Mouse (Mus musculus) adrenal gland, postnatal 36 days (tissue): ENCODE results near the gene Cd200. TPM values are rescaled to one million over a fixed set of nuclear protein-coding genes. Genes with fewer than 3 reads are reported as not detected.
"Not testable (repeated sequence)": the region's sequence is repeated elsewhere in the genome, so short reads cannot be mapped to it uniquely, and the experiment has no call there.

ENCODE experiments used
- DNase-seq, 2 experiments: peaks; one replicate each; pipeline ENCODE4 v3.0.0; 2021; ENCODE audit warnings: mixed read lengths in 1 of 2
- long read RNA-seq, 2 experiments: library from polyadenylated mRNA; stranded (forward); transcript quantifications; one replicate each; pipeline ENCODE4 v2.0.0; 2021; ENCODE audit warnings: borderline sequencing depth in 2 of 2
- total RNA-seq, 2 experiments: library from RNA; stranded (reverse); gene quantifications; 2 replicates each; pipeline ENCODE4 v1.2.3; 2021

Gene Cd200
- 10 to 100 TPM; 54.4 to 84.0 TPM for total RNA-seq
- long read RNA-seq, experiment 1, transcript Cd200-202 (6 exons, 2,347 nt): major isoform, 14 of 42 reads
- long read RNA-seq, experiment 1, transcript Cd200-210 (2 exons, 281 nt): minor isoform, 6 of 42 reads
- long read RNA-seq, experiment 1, partial matches to known transcripts: 9 of 42 reads
- long read RNA-seq, experiment 1, other reads (novel, unspliced or antisense): 12 of 42 reads
- long read RNA-seq, experiment 2, transcript Cd200-210 (2 exons, 281 nt): major isoform, 5 of 16 reads
- long read RNA-seq, experiment 2, partial matches to known transcripts: 1 of 16 reads
- long read RNA-seq, experiment 2, other reads (novel, unspliced or antisense): 6 of 16 reads

GRCm38 (mm10) chr16:45408425-45409063, at the start of gene Cd200:
Gene Cd200 (minus strand): TSS chr16:45409053.
- DNase-seq: peak; percentile 39 to 61

GRCm38 (mm10) chr16:45454762-45455161, 45.9 kb upstream of the Cd200 start:
- DNase-seq: no peak

GRCm38 (mm10) chr16:45437230-45437739, 28.4 kb upstream of the Cd200 start:
- no peak for DNase-seq

GRCm38 (mm10) chr16:45435591-45435990, 26.7 kb upstream of the Cd200 start:
- no peak for DNase-seq

GRCm38 (mm10) chr16:45427651-45428050, 18.8 kb upstream of the Cd200 start:
- DNase-seq: peak in 1 of 2 experiments; percentile 3

GRCm38 (mm10) chr16:45413497-45413896, 4.6 kb upstream of the Cd200 start:
- no peak for DNase-seq

GRCm38 (mm10) chr16:45409064-45409446, 202 bp upstream of the Cd200 start:
- DNase-seq: not testable (repeated sequence)

GRCm38 (mm10) chr16:45407645-45408400, 1.0 kb downstream of the Cd200 start:
- no peak for DNase-seq

- DNase-seq: no peak
Observed at GRCm38 (mm10) chr16:45407091-45407490, 1.8 kb downstream of the Cd200 start.

GRCm38 (mm10) chr16:45402951-45403350, 5.9 kb downstream of the Cd200 start:
- no peak for DNase-seq

GRCm38 (mm10) chr16:45402036-45402435, 6.8 kb downstream of the Cd200 start:
- no peak for DNase-seq

- DNase-seq: no peak
Observed at GRCm38 (mm10) chr16:45399947-45400555, 8.8 kb downstream of the Cd200 start.

- no peak for DNase-seq
Observed at GRCm38 (mm10) chr16:45399411-45399810, 9.4 kb downstream of the Cd200 start.

GRCm38 (mm10) chr16:45397440-45397839, 11.4 kb downstream of the Cd200 start:
- no peak for DNase-seq

GRCm38 (mm10) chr16:45392246-45392645, 16.6 kb downstream of the Cd200 start:
- no peak for DNase-seq

- DNase-seq: no peak
Observed at GRCm38 (mm10) chr16:45391680-45392079, 17.2 kb downstream of the Cd200 start.

GRCm38 (mm10) chr16:45390286-45390956, 18.4 kb downstream of the Cd200 start:
- no peak for DNase-seq

- DNase-seq: no peak
Observed at GRCm38 (mm10) chr16:45389833-45390232, 19.0 kb downstream of the Cd200 start.

GRCm38 (mm10) chr16:45389041-45389440, 19.8 kb downstream of the Cd200 start:
- no peak for DNase-seq

- no peak for DNase-seq
Observed at GRCm38 (mm10) chr16:45381811-45382210, 27.0 kb downstream of the Cd200 start.

- DNase-seq: peak in 1 of 2 experiments; percentile 9
Observed at GRCm38 (mm10) chr16:45378959-45379358, 29.9 kb downstream of the Cd200 start.
